Mouse (Mus musculus): Measurements from ENCODE around the gene Angptl7. TPM values are rescaled to one million over a fixed set of nuclear protein-coding genes. Genes with fewer than 3 reads are reported as not detected.

Angptl7 gene
- polyA plus RNA-seq (2014; fragmentation: Illumina TruSeq; extraction: RNeasy Lipid Tissue Mini Kit (QIAGEN cat#74804); ENCODE audit: low read depth, low replicate concordance), result 10.4 TPM

GRCm38 (mm10) chr4:148500410-148500867, at the start of gene Angptl7:
Angptl7 (minus strand) TSS chr4:148500460.

GRCm38 (mm10) chr4:148448179-148448852, 51.9 kb downstream of the Angptl7 start, which contains the start of gene Mtor:
Mtor (plus strand) TSS chr4:148448611.

Other genes starting within 250 kb of the Angptl7 start
- gene Disp3, start 212.5 kb downstream of the Angptl7 start, polyA plus RNA-seq (2014; fragmentation: Illumina TruSeq; extraction: RNeasy Lipid Tissue Mini Kit (QIAGEN cat#74804); ENCODE audit: low read depth, low replicate concordance), result 0.21 TPM
- gene Ubiad1, start 55.7 kb downstream of the Angptl7 start, polyA plus RNA-seq (2014; fragmentation: Illumina TruSeq; extraction: RNeasy Lipid Tissue Mini Kit (QIAGEN cat#74804); ENCODE audit: low read depth, low replicate concordance), result 10.9 TPM
- gene Mtor, start 51.8 kb downstream of the Angptl7 start, polyA plus RNA-seq (2014; fragmentation: Illumina TruSeq; extraction: RNeasy Lipid Tissue Mini Kit (QIAGEN cat#74804); ENCODE audit: low read depth, low replicate concordance), result 31.7 TPM
- 32.8 TPM for gene Exosc10, start 58.0 kb upstream of the Angptl7 start, polyA plus RNA-seq (2014; fragmentation: Illumina TruSeq; extraction: RNeasy Lipid Tissue Mini Kit (QIAGEN cat#74804); ENCODE audit: low read depth, low replicate concordance)
- gene Srm, start 91.0 kb upstream of the Angptl7 start, polyA plus RNA-seq (2014; fragmentation: Illumina TruSeq; extraction: RNeasy Lipid Tissue Mini Kit (QIAGEN cat#74804); ENCODE audit: low read depth, low replicate concordance), result 45.9 TPM
- gene Masp2, start 102.1 kb upstream of the Angptl7 start, polyA plus RNA-seq (2014; fragmentation: Illumina TruSeq; extraction: RNeasy Lipid Tissue Mini Kit (QIAGEN cat#74804); ENCODE audit: low read depth, low replicate concordance), result 0.62 TPM
- 234 TPM for gene Tardbp, start 126.6 kb upstream of the Angptl7 start, polyA plus RNA-seq (2014; fragmentation: Illumina TruSeq; extraction: RNeasy Lipid Tissue Mini Kit (QIAGEN cat#74804); ENCODE audit: low read depth, low replicate concordance)
- not detected for gene Gm572, start 142.9 kb upstream of the Angptl7 start, polyA plus RNA-seq (2014; fragmentation: Illumina TruSeq; extraction: RNeasy Lipid Tissue Mini Kit (QIAGEN cat#74804); ENCODE audit: low read depth, low replicate concordance)

Measured in adipose tissue, adult 10 weeks (tissue).